Mouse (Mus musculus): ENCODE measurements around the gene Caskin1.

DNA sequence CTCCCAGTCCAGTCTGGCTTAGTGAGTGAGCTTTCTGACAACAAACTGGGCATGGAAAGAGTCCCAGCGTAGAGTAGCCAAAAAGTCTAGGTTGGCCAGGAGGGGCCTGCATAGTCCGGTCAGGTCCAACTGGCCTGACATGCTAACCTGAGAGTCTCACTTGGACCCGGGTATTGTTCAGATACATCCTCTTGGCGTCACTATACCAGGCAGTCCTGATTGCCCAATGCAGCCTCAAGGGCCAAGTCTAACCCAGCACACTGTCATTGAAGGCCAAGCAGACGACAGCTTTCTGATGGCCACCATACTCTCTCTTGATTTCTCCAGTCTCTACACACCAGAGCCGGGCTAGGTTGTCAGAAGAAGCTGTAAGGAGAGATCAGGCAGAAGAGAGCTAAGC is 12.8 kb upstream of the Caskin1 start:
- TF ChIP-seq CTCF (IDR thresholded peaks at IDR 0.05; ENCODE audit: low read depth, low read length) = no peak
- no peak for TF ChIP-seq POLR2A (IDR thresholded peaks at IDR 0.05; ENCODE audit: borderline replicate concordance, low read depth, low read length)

Data from bone marrow macrophage, adult 2 months (primary cell).